Mouse (Mus musculus): ENCODE data around the gene Add3. TPM values are rescaled to one million over a fixed set of nuclear protein-coding genes. Genes with fewer than 3 reads are reported as not detected.

The Add3 gene
- polyA plus RNA-seq, 1 experiment from 2014 or later, result 40.7 TPM

- Histone ChIP-seq H3K27me3 (no peaks in the 10 kb centered on the region), H3K4me3 (no peak overlapping the region), H3K27ac (replicated peaks) (no peak overlapping the region), H3K9me3 (no peaks in the 10 kb centered on the region), H3K4me2 (no peak overlapping the region), H3K9ac (no peak overlapping the region), H3K36me3 (no peaks in the 10 kb centered on the region), H3K4me1 (replicated peaks) (no peaks in the 10 kb centered on the region)
- WGBS, result 84% methylated on average over 15 of the region's 15 CpGs
- peak; percentile 37; the same call in 1 of the 2 replicates for ATAC-seq (ENCODE audit: low FRiP score, low read depth)
These were observed 117.7 kb downstream of the Add3 start for GRCm38 (mm10) chr19:53257631-53258560.

GRCm38 (mm10) chr19:53258740-53259506 is 118.7 kb downstream of the Add3 start:
- ATAC-seq (ENCODE audit: low FRiP score, low read depth), result no peak
- Histone ChIP-seq H3K9ac (no peak overlapping the region), H3K4me2 (no peak overlapping the region), H3K27me3 (no peaks in the 10 kb centered on the region), H3K27ac (replicated peaks) (no peak overlapping the region), H3K9me3 (no peaks in the 10 kb centered on the region), H3K4me3 (no peak overlapping the region), H3K36me3 (no peaks in the 10 kb centered on the region), H3K4me1 (replicated peaks) (0 out of 2 replicates have a peak, but pooled peaks cover under 1% of the 10 kb centered on the region)
- 86% methylated on average over 13 of the region's 13 CpGs for WGBS

- 0 out of 2 replicates have a peak, but pooled peaks cover 7% of the 10 kb centered on the region for H3K4me1 ChIP-seq (replicated peaks)
- 67% methylated on average over 5 of the region's 5 CpGs for WGBS
- H3K9ac ChIP-seq, result no peak overlapping the region
- H3K36me3 ChIP-seq, result no peaks in the 10 kb centered on the region
- H3K27ac ChIP-seq (replicated peaks), result no peak overlapping the region
- peak; percentile 59 for ATAC-seq (ENCODE audit: low FRiP score, low read depth)
- no peak overlapping the region for H3K4me2 ChIP-seq
- no peaks in the 10 kb centered on the region for H3K27me3 ChIP-seq
- no peaks in the 10 kb centered on the region for H3K9me3 ChIP-seq
- no peak overlapping the region for H3K4me3 ChIP-seq
These were observed 119.3 kb downstream of the Add3 start for GRCm38 (mm10) chr19:53259541-53259940.

- no peaks in the 10 kb centered on the region for H3K27me3 ChIP-seq
- H3K4me3 ChIP-seq, result no peak overlapping the region
- H3K4me1 ChIP-seq (replicated peaks), result 0 out of 2 replicates have a peak, but pooled peaks cover 10% of the 10 kb centered on the region
- WGBS, result 76% methylated on average over 10 of the region's 10 CpGs
- H3K27ac ChIP-seq (replicated peaks), result no peak overlapping the region
- no peaks in the 10 kb centered on the region for H3K9me3 ChIP-seq
- no peak overlapping the region for H3K4me2 ChIP-seq
- H3K36me3 ChIP-seq, result no peaks in the 10 kb centered on the region
- no peak overlapping the region for H3K9ac ChIP-seq
- ATAC-seq (ENCODE audit: low FRiP score, low read depth), result no peak
These were observed 120.0 kb downstream of the Add3 start for GRCm38 (mm10) chr19:53260261-53260660.

- H3K4me2 ChIP-seq, result no peak overlapping the region
- H3K27me3 ChIP-seq, result no peaks in the 10 kb centered on the region
- 94% methylated on average over 4 of the region's 4 CpGs for WGBS
- H3K9me3 ChIP-seq, result no peaks in the 10 kb centered on the region
- H3K4me1 ChIP-seq (replicated peaks), result peaks cover 15% of the 10 kb centered on the region; the same call in 1 of the 2 replicates
- ATAC-seq (ENCODE audit: low FRiP score, low read depth), result no peak
- no peak overlapping the region for H3K27ac ChIP-seq (replicated peaks)
- H3K4me3 ChIP-seq, result no peak overlapping the region
- no peaks in the 10 kb centered on the region for H3K36me3 ChIP-seq
- H3K9ac ChIP-seq, result no peak overlapping the region
These were observed 120.6 kb downstream of the Add3 start for GRCm38 (mm10) chr19:53260828-53261227.

GRCm38 (mm10) chr19:53262061-53262460 is 121.8 kb downstream of the Add3 start:
- H3K4me2 ChIP-seq, result no peak overlapping the region
- no peak overlapping the region for H3K9ac ChIP-seq
- no peak for ATAC-seq (ENCODE audit: low FRiP score, low read depth)
- 75% methylated on average over 7 of the region's 7 CpGs for WGBS
- no peaks in the 10 kb centered on the region for H3K27me3 ChIP-seq
- no peak overlapping the region for H3K4me3 ChIP-seq
- H3K36me3 ChIP-seq, result no peaks in the 10 kb centered on the region
- no peak overlapping the region for H3K27ac ChIP-seq (replicated peaks)
- H3K9me3 ChIP-seq, result no peaks in the 10 kb centered on the region
- peaks cover 15% of the 10 kb centered on the region; the same call in 1 of the 2 replicates for H3K4me1 ChIP-seq (replicated peaks)

- Histone ChIP-seq H3K4me2 (peak overlapping the region; percentile 31), H3K9me3 (no peaks in the 10 kb centered on the region), H3K4me3 (no peak overlapping the region), H3K27ac (replicated peaks) (no peak overlapping the region), H3K27me3 (no peaks in the 10 kb centered on the region), H3K4me1 (replicated peaks) (peaks cover 15% of the 10 kb centered on the region; the same call in 1 of the 2 replicates), H3K36me3 (no peaks in the 10 kb centered on the region), H3K9ac (no peak overlapping the region)
- no peak for ATAC-seq (ENCODE audit: low FRiP score, low read depth)
- WGBS, result 34% methylated on average over 22 of the region's 23 CpGs
These were observed 123.9 kb downstream of the Add3 start for GRCm38 (mm10) chr19:53263859-53264733.

- WGBS, result 47% methylated on average over 12 of the region's 12 CpGs
- H3K9ac ChIP-seq, result no peak overlapping the region
- peak; percentile 40; the same call in 1 of the 2 replicates for ATAC-seq (ENCODE audit: low FRiP score, low read depth)
- peaks cover 15% of the 10 kb centered on the region; the same call in 1 of the 2 replicates for H3K4me1 ChIP-seq (replicated peaks)
- no peak overlapping the region for H3K27ac ChIP-seq (replicated peaks)
- H3K4me2 ChIP-seq, result no peak overlapping the region
- no peaks in the 10 kb centered on the region for H3K9me3 ChIP-seq
- H3K36me3 ChIP-seq, result no peaks in the 10 kb centered on the region
- H3K4me3 ChIP-seq, result no peak overlapping the region
- H3K27me3 ChIP-seq, result no peaks in the 10 kb centered on the region
These were observed 124.8 kb downstream of the Add3 start for GRCm38 (mm10) chr19:53264821-53265727.

GRCm38 (mm10) chr19:53267305-53267704 is 127.1 kb downstream of the Add3 start:
- Histone ChIP-seq H3K4me2 (no peak overlapping the region), H3K36me3 (no peaks in the 10 kb centered on the region), H3K4me3 (no peak overlapping the region), H3K4me1 (replicated peaks) (peaks cover 15% of the 10 kb centered on the region; the same call in 1 of the 2 replicates), H3K9me3 (no peaks in the 10 kb centered on the region), H3K9ac (no peak overlapping the region), H3K27ac (replicated peaks) (no peak overlapping the region), H3K27me3 (no peaks in the 10 kb centered on the region)
- ATAC-seq (ENCODE audit: low FRiP score, low read depth), result no peak
- 92% methylated on average over 9 of the region's 9 CpGs for WGBS

GRCm38 (mm10) chr19:53273055-53273722 is 132.9 kb downstream of the Add3 start:
- Histone ChIP-seq H3K4me1 (replicated peaks) (no peaks in the 10 kb centered on the region), H3K27me3 (no peaks in the 10 kb centered on the region), H3K9ac (no peak overlapping the region), H3K4me2 (no peak overlapping the region), H3K9me3 (no peaks in the 10 kb centered on the region), H3K27ac (replicated peaks) (no peak overlapping the region), H3K36me3 (no peaks in the 10 kb centered on the region), H3K4me3 (no peak overlapping the region)
- no peak for ATAC-seq (ENCODE audit: low FRiP score, low read depth)
- WGBS, result 87% methylated on average over 17 of the region's 17 CpGs

All from hindbrain, embryonic 15.5 days (tissue).